Mouse (Mus musculus) CD4-positive, CD25-positive, alpha-beta regulatory T cell, adult 4 months (primary cell): ENCODE results near the gene Iqcf6. TPM values are rescaled to one million over a fixed set of nuclear protein-coding genes. Genes with fewer than 3 reads are reported as not detected.
"Not testable (repeated sequence)": the region's sequence is repeated elsewhere in the genome, so short reads cannot be mapped to it uniquely, and the experiment has no call there.

ENCODE experiments used
- ATAC-seq: one replicate; pipeline ENCODE4 v1.8.0; 2017
- polyA plus RNA-seq, 2 experiments: library from polyadenylated mRNA; unstranded; fragments of 100-300 nt; shearing (Covaris generic); gene quantifications; one replicate each; pipeline ENCODE4 v1.2.1; 2017

Iqcf6 gene
- not detected for polyA plus RNA-seq

- ATAC-seq, result no peak
These were observed at the start of gene Iqcf6 for GRCm38 (mm10) chr9:106626282-106626681. Gene Iqcf6, plus strand, starts transcription at chr9:106626582.

GRCm38 (mm10) chr9:106580016-106580415 lies 46.4 kb upstream of the Iqcf6 start:
- ATAC-seq, result no peak

- ATAC-seq, result no peak
These were observed 43.8 kb upstream of the Iqcf6 start for GRCm38 (mm10) chr9:106582552-106582951.

GRCm38 (mm10) chr9:106592158-106592557 lies 34.2 kb upstream of the Iqcf6 start:
- ATAC-seq, result no peak

GRCm38 (mm10) chr9:106595402-106595801 lies 31.0 kb upstream of the Iqcf6 start:
- not testable (repeated sequence) for ATAC-seq

GRCm38 (mm10) chr9:106595836-106596235 lies 30.5 kb upstream of the Iqcf6 start:
- ATAC-seq, result no peak

- ATAC-seq, result no peak
These were observed 27.9 kb upstream of the Iqcf6 start for GRCm38 (mm10) chr9:106598466-106598865.

- no peak for ATAC-seq
These were observed 25.8 kb upstream of the Iqcf6 start for GRCm38 (mm10) chr9:106600546-106600945.

- ATAC-seq, result no peak
These were observed 15.7 kb upstream of the Iqcf6 start for GRCm38 (mm10) chr9:106610727-106611126.

GRCm38 (mm10) chr9:106613951-106614350 lies 12.4 kb upstream of the Iqcf6 start:
- no peak for ATAC-seq

GRCm38 (mm10) chr9:106614616-106615015 lies 11.8 kb upstream of the Iqcf6 start:
- ATAC-seq, result no peak

GRCm38 (mm10) chr9:106616306-106616705 lies 10.1 kb upstream of the Iqcf6 start:
- no peak for ATAC-seq

- no peak for ATAC-seq
These were observed 8.9 kb upstream of the Iqcf6 start for GRCm38 (mm10) chr9:106617496-106617895.

GRCm38 (mm10) chr9:106627796-106628195 lies 1.4 kb downstream of the Iqcf6 start:
- ATAC-seq, result not testable (repeated sequence)

GRCm38 (mm10) chr9:106632185-106632584 lies 5.8 kb downstream of the Iqcf6 start:
- ATAC-seq, result no peak

GRCm38 (mm10) chr9:106638154-106638553 lies 11.8 kb downstream of the Iqcf6 start:
- no peak for ATAC-seq

GRCm38 (mm10) chr9:106641346-106641745 lies 15.0 kb downstream of the Iqcf6 start:
- no peak for ATAC-seq

GRCm38 (mm10) chr9:106643128-106643527 lies 16.7 kb downstream of the Iqcf6 start:
- no peak for ATAC-seq

- no peak for ATAC-seq
These were observed 17.4 kb downstream of the Iqcf6 start for GRCm38 (mm10) chr9:106643787-106644186.

GRCm38 (mm10) chr9:106645684-106646271 lies 19.4 kb downstream of the Iqcf6 start:
- ATAC-seq, result no peak

- no peak for ATAC-seq
These were observed 20.8 kb downstream of the Iqcf6 start for GRCm38 (mm10) chr9:106647226-106647625.

GRCm38 (mm10) chr9:106652720-106653119 lies 26.3 kb downstream of the Iqcf6 start:
- no peak for ATAC-seq

GRCm38 (mm10) chr9:106655884-106656720 lies 29.7 kb downstream of the Iqcf6 start, which contains the start of gene Grm2:
Gene Grm2, minus strand, starts transcription at chr9:106656082.
- no peak for ATAC-seq

- no peak for ATAC-seq
These were observed 30.4 kb downstream of the Iqcf6 start for GRCm38 (mm10) chr9:106656820-106657219.
